Mouse (Mus musculus) CH12.LX (cell line): ENCODE measurements around the gene Kif17. TPM values are rescaled to one million over a fixed set of nuclear protein-coding genes. Genes with fewer than 3 reads are reported as not detected.
A peak's percentile ranks its signal among the peaks of the same experiment; 100 is the strongest.

Source experiments
- DNase-seq: peaks from one replicate; pipeline ENCODE4 v3.0.0-alpha.2; 2013; ENCODE audit errors: extremely low read depth
- H3K27ac ChIP-seq: 2 replicates; pipeline ENCODE4 v1.5.1; 2012; ENCODE audit warnings: low read depth, mild to moderate bottlenecking, control low read depth, moderate library complexity; ENCODE audit not compliant: insufficient read depth
- H3K27me3 ChIP-seq: replicated peaks from 2 replicates; pipeline ENCODE3; 2012; ENCODE audit warnings: inconsistent platforms
- H3K36me3 ChIP-seq, 2 experiments: replicated peaks in 1 of 2; 2 replicates each; pipeline versions ENCODE3 to v1.6.1; 2012; ENCODE audit warnings: inconsistent platforms in 1 of 2, low read length in 1 of 2, mild to moderate bottlenecking in 1 of 2, mixed read lengths in 1 of 2, moderate library complexity in 1 of 2; ENCODE audit not compliant: control insufficient read depth in 1 of 2, insufficient read depth in 1 of 2
- H3K4me1 ChIP-seq, 2 experiments: 2 replicates each; pipeline ENCODE4 v1.6.1; 2012; ENCODE audit warnings: inconsistent platforms in 1 of 2, moderate library complexity in 1 of 2; ENCODE audit not compliant: insufficient read depth in 2 of 2, control insufficient read depth in 1 of 2
- H3K4me2 ChIP-seq: 2 replicates; pipeline ENCODE4 v1.6.1; 2012; ENCODE audit warnings: low read depth, mild to moderate bottlenecking, control low read depth; ENCODE audit not compliant: poor library complexity, insufficient read depth, severe bottlenecking
- H3K4me3 ChIP-seq, 3 experiments: fragments of 150-350 bp in 1 of 3; sonication (generic) in 1 of 3; replicated peaks in 1 of 3; 2 replicates each; pipeline versions ENCODE3 to v1.5.1; 2011 to 2012; ENCODE audit warnings: low read depth in 2 of 3, low read length in 2 of 3, mild to moderate bottlenecking in 2 of 3, moderate library complexity in 2 of 3, control low read depth in 1 of 3, improper control_type of control experiment in 1 of 3, inconsistent platforms in 1 of 3, mixed read lengths in 1 of 3; ENCODE audit not compliant: poor library complexity in 1 of 3
- H3K79me2 ChIP-seq: replicated peaks from 2 replicates; pipeline ENCODE4 v1.6.1; 2012; ENCODE audit warnings: mild to moderate bottlenecking, moderate library complexity; ENCODE audit not compliant: control insufficient read depth, poor library complexity, insufficient read depth, severe bottlenecking; ENCODE audit errors: extremely low read depth
- H3K9ac ChIP-seq: 2 replicates; pipeline ENCODE4 v1.6.1; 2012; ENCODE audit warnings: low read depth, mild to moderate bottlenecking, control low read depth, moderate library complexity; ENCODE audit not compliant: insufficient read depth
- H3K9me3 ChIP-seq: replicated peaks from 2 replicates; pipeline ENCODE3; 2012; ENCODE audit warnings: low read length, inconsistent platforms, mixed read lengths
- BHLHE40 ChIP-seq: IDR thresholded peaks from 2 replicates; pipeline ENCODE4 v1.6.1; 2011; ENCODE audit warnings: mild to moderate bottlenecking, low read depth, low read length, improper control_type of control experiment
- E2F4 ChIP-seq: IDR thresholded peaks from 2 replicates; pipeline ENCODE4 v1.6.1; 2011; ENCODE audit warnings: low read depth, low read length, improper control_type of control experiment; ENCODE audit not compliant: insufficient replicate concordance
- ELF1 ChIP-seq: IDR thresholded peaks from 2 replicates; pipeline ENCODE4 v1.6.1; 2014; ENCODE audit warnings: low read depth, mild to moderate bottlenecking, inconsistent platforms, low read length, improper control_type of control experiment
- ETS1 ChIP-seq: conservative IDR thresholded peaks from 2 replicates; pipeline ENCODE4 v1.6.1; 2012; ENCODE audit warnings: low read depth, mild to moderate bottlenecking, inconsistent platforms, low read length, improper control_type of control experiment, moderate library complexity
- KAT2A ChIP-seq: IDR thresholded peaks from 2 replicates; pipeline ENCODE4 v1.6.1; 2012; ENCODE audit warnings: low read length, improper control_type of control experiment, inconsistent platforms; ENCODE audit not compliant: insufficient replicate concordance
- MEF2A ChIP-seq: IDR thresholded peaks from 2 replicates; pipeline ENCODE4 v1.6.1; 2014; ENCODE audit warnings: low read depth, mild to moderate bottlenecking, inconsistent platforms, low read length, improper control_type of control experiment, borderline replicate concordance
- MXI1 ChIP-seq: IDR thresholded peaks from 2 replicates; pipeline ENCODE4 v1.6.1; 2011; ENCODE audit warnings: mild to moderate bottlenecking, low read depth, low read length, improper control_type of control experiment
- RAD21 ChIP-seq: IDR thresholded peaks from 2 replicates; pipeline ENCODE4 v1.6.1; 2011; ENCODE audit warnings: low read depth, mild to moderate bottlenecking, low read length, improper control_type of control experiment, moderate library complexity
- SIN3A ChIP-seq: IDR thresholded peaks from 2 replicates; pipeline ENCODE4 v1.6.1; 2012; ENCODE audit warnings: low read length, improper control_type of control experiment, inconsistent platforms
- TCF12 ChIP-seq: IDR thresholded peaks from 2 replicates; pipeline ENCODE4 v1.6.1; 2014; ENCODE audit warnings: low read depth, mild to moderate bottlenecking, inconsistent platforms, low read length, improper control_type of control experiment
- UBTF ChIP-seq: IDR thresholded peaks from 2 replicates; pipeline ENCODE4 v1.6.1; 2012; ENCODE audit warnings: low read depth, mild to moderate bottlenecking, inconsistent platforms, low read length, improper control_type of control experiment, moderate library complexity
- ZC3H11A ChIP-seq: IDR thresholded peaks from 2 replicates; pipeline ENCODE4 v1.6.1; 2012; ENCODE audit warnings: low read depth, mild to moderate bottlenecking, inconsistent platforms, low read length, improper control_type of control experiment
- ZNF384 ChIP-seq: IDR thresholded peaks from 2 replicates; pipeline ENCODE4 v1.6.1; 2012; ENCODE audit warnings: low read depth, low read length, improper control_type of control experiment, inconsistent platforms
- dilution Hi-C: fragments of 300-500 bp; cut with MboI; formaldehyde crosslinking; loops from 2 replicates; pipeline ENCODE4 v1.14.3; 2020; ENCODE audit warnings: low sequenced_read_pairs; ENCODE audit not compliant: extremely low pct_unique_long_range_greater_than_20kb, extremely low pct_ligation_motif_present
- in situ Hi-C: fragments of 300-500 bp; cut with MboI; formaldehyde crosslinking; loops from 3 replicates; pipeline ENCODE4 v1.14.3; 2019; ENCODE audit warnings: low sequenced_read_pairs, low pct_ligation_motif_present, low pct_unique_long_range_greater_than_20kb, mixed read lengths
- polyA plus RNA-seq: library from polyadenylated mRNA; unstranded; fragments of >175 nt; gene quantifications from 2 replicates; pipeline ENCODE4 v1.2.1, GENCODE M21; 2012; ENCODE audit warnings: low read depth; ENCODE audit not compliant: insufficient read length
- total RNA-seq, 2 experiments: library from RNA; depleted of rRNA; stranded (reverse); fragments of 300-350 nt in 1 of 2; fragments of >200 nt in 1 of 2; gene quantifications; 2 replicates each; pipeline ENCODE4 v1.2.3; 2012 to 2014

The Kif17 gene
- total RNA-seq (2012; rRNA removed) (0.08 and 0.17 TPM in 2 replicates), total RNA-seq (2014; rRNA removed) (0.55 and 0.59 TPM in 2 replicates), polyA plus RNA-seq (1.5 and 1.8 TPM in 2 replicates)

- DNase-seq: no peak
- Histone ChIP-seq H3K27me3 (no peaks in the 10 kb centered on the region), H3K9me3 (peaks cover 2% of the 10 kb centered on the region), H3K27ac (no peak within 1 kb of the TSS), H3K4me2 (peak within 1 kb of the TSS; percentile 32; the same call in 1 of the 2 replicates), H3K4me3 (peak within 1 kb of the TSS in 1 of 3 experiments; percentile 52), H3K9ac (no peak within 1 kb of the TSS), H3K4me1 (peaks cover 6 to 10% of the 10 kb centered on the region in 2 experiments; a peak in 3 of 4 replicates), H3K79me2 (no peaks in the 10 kb centered on the region), H3K36me3 (peaks cover 4 to 77% of the 10 kb centered on the region in 2 experiments)
- TF ChIP-seq SIN3A (0 out of 2 replicates have a peak, but pooled peaks have one; percentile 25), MXI1 (peak; percentile 32; the same call in 1 of the 2 replicates), KAT2A (no peak), BHLHE40 (no peak)
- dilution Hi-C loops (no loop called here), in situ Hi-C loops (no loop called here)
Observed at GRCm38 (mm10) chr4:138250088-138250960, at the start of gene Kif17, which contains the start of gene Sh2d5. Gene Kif17, plus strand, starts transcription at chr4:138250435. Gene Sh2d5, plus strand, starts transcription at chr4:138250403.

- dilution Hi-C loops: no loop called here
- DNase-seq: no peak
- no peak for TF ChIP-seq ELF1
- no peak for TF ChIP-seq ZC3H11A
- TF ChIP-seq RAD21: no peak
- no peak for TF ChIP-seq MEF2A
- no peak for TF ChIP-seq E2F4
- no peak for TF ChIP-seq UBTF
- no peak for TF ChIP-seq TCF12
- TF ChIP-seq ZNF384: no peak
- no peak for TF ChIP-seq MXI1
- no peak for TF ChIP-seq ETS1
- no peaks in the 10 kb centered on the region for H3K27me3 ChIP-seq
- H3K4me3 ChIP-seq: no peak overlapping the region
- H3K79me2 ChIP-seq: no peaks in the 10 kb centered on the region
- H3K4me1 ChIP-seq: peaks cover 0 to 2% of the 10 kb centered on the region in 2 experiments; a peak in 1 of 4 replicates
- no peak overlapping the region for H3K9ac ChIP-seq
- H3K9me3 ChIP-seq: no peaks in the 10 kb centered on the region
- in situ Hi-C loops: no loop called here
- H3K36me3 ChIP-seq: peaks cover 66 to 90% of the 10 kb centered on the region in 2 experiments
- H3K27ac ChIP-seq: no peak overlapping the region
- H3K4me2 ChIP-seq: no peak overlapping the region
Observed at GRCm38 (mm10) chr4:138200769-138201168, 49.5 kb upstream of the Kif17 start.
